Mouse (Mus musculus) kidney, embryonic 16.5 days (tissue): ENCODE results near the gene Ostf1. TPM values are rescaled to one million over a fixed set of nuclear protein-coding genes. Genes with fewer than 3 reads are reported as not detected.

Experiments
- ATAC-seq: fragments of 200-750 bp; cut with Nextera tagmentation; 2 replicates; pipeline ENCODE4 v1.8.0; 2017; ENCODE audit warnings: moderate TSS enrichment; ENCODE audit not compliant: low FRiP score, low TSS enrichment
- H3K27ac ChIP-seq: fragments of 300-500 bp; sonication (generic); 2 replicates; pipeline ENCODE4 v1.5.1; 2014; ENCODE audit warnings: low read length
- H3K27me3 ChIP-seq: fragments of 300-500 bp; sonication (generic); 2 replicates; pipeline ENCODE4 v1.6.1; 2014; ENCODE audit warnings: low read length, control low read depth, mixed read lengths; ENCODE audit not compliant: insufficient read depth
- H3K36me3 ChIP-seq: fragments of 300-500 bp; sonication (generic); 2 replicates; pipeline ENCODE4 v1.6.1; 2014; ENCODE audit warnings: low read length, control low read depth, mixed read lengths; ENCODE audit not compliant: insufficient read depth
- H3K4me1 ChIP-seq: fragments of 300-500 bp; sonication (generic); 2 replicates; pipeline ENCODE4 v1.6.1; 2014; ENCODE audit warnings: low read length, control low read depth, mixed read lengths; ENCODE audit not compliant: insufficient read depth
- H3K4me2 ChIP-seq: fragments of 300-500 bp; sonication (generic); replicated peaks from 2 replicates; pipeline ENCODE4 v1.6.1; 2014; ENCODE audit warnings: low read depth, low read length
- H3K4me3 ChIP-seq: fragments of 300-500 bp; sonication (generic); 2 replicates; pipeline ENCODE4 v1.5.1; 2014; ENCODE audit warnings: mild to moderate bottlenecking, low read length
- H3K9ac ChIP-seq: fragments of 300-500 bp; sonication (generic); replicated peaks from 2 replicates; pipeline ENCODE4 v1.6.1; 2014; ENCODE audit warnings: low read length
- H3K9me3 ChIP-seq: fragments of 300-500 bp; sonication (generic); 2 replicates; pipeline ENCODE4 v1.6.1; 2016; ENCODE audit warnings: low read length, control low read depth
- WGBS: fragments of 180-500 bp; shearing (Covaris S2); extraction: QIAGEN DNeasy Blood & Tissue Kit; methylation state at CpG from one replicate; pipeline ENCODE4 v1.1.7; 2014; 5-methylcytosine and 5-hydroxymethylcytosine counted together
- polyA plus RNA-seq: library from polyadenylated mRNA; unstranded; fragments of >200 nt; fragmentation: Nextera tagmentation; extraction: Ambion mirVana; gene quantifications from 2 replicates; pipeline ENCODE4 v1.2.1, GENCODE M21; 2015

Gene Ostf1
- polyA plus RNA-seq, 1 experiment from 2014 or later = 150 TPM

DNA sequence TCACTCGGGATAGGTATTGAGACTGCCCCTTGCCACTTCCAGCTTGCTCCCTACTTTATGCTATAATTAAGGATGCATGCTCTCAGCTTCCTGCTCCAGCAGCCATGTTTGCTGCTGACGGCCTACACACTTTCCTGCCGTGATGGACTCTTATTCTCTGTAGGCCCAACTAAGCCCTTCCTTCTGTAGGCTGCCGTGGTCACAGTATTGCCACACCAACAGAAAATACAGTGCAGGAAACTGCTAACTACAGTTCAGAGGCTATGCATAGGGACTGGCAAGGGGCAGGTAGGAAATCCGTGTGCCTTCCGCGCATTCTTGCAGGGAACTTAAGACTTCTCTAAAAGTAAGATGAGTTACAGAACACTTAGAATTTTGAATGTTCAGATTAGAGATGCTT is 17.3 kb downstream of the Ostf1 start:
- H3K36me3 ChIP-seq = no peaks in the 10 kb centered on the region
- H3K9me3 ChIP-seq = no peaks in the 10 kb centered on the region
- 81% methylated on average over 7 of the region's 7 CpGs for WGBS
- H3K27me3 ChIP-seq = no peaks in the 10 kb centered on the region
- no peak overlapping the region for H3K9ac ChIP-seq
- H3K4me3 ChIP-seq = no peak overlapping the region
- H3K4me2 ChIP-seq = no peak overlapping the region
- H3K4me1 ChIP-seq = peaks cover 22% of the 10 kb centered on the region
- peak overlapping the region; percentile 61 for H3K27ac ChIP-seq
- ATAC-seq = no peak

DNA sequence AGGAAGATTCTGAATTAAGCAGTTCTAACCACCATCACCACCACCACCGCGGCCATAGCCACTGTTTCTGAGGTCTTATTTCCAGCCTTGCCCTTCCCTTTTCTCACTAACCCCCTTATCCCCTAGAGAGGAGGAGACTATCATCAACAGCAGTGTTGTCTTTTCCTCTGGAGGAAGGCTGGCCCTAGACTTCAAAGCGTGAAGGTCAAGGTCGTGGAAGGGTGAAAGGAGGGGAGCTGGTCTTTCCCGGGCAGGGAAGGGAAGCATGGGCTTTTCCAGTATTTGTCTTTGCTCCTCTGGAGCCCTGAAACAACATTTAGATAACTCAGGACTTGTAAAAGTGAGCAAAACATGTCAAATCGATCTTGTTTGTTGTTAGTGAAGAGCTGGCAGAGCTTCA is 22.6 kb downstream of the Ostf1 start:
- Histone ChIP-seq H3K27ac (no peak overlapping the region; the same call in 1 of the 2 replicates), H3K27me3 (no peaks in the 10 kb centered on the region), H3K36me3 (no peaks in the 10 kb centered on the region), H3K9ac (no peak overlapping the region), H3K4me1 (peaks cover 26% of the 10 kb centered on the region), H3K4me3 (no peak overlapping the region), H3K9me3 (no peaks in the 10 kb centered on the region), H3K4me2 (no peak overlapping the region)
- ATAC-seq = peak; percentile 39; the same call in 1 of the 2 replicates
- WGBS = 21% methylated on average over 6 of the region's 6 CpGs

DNA sequence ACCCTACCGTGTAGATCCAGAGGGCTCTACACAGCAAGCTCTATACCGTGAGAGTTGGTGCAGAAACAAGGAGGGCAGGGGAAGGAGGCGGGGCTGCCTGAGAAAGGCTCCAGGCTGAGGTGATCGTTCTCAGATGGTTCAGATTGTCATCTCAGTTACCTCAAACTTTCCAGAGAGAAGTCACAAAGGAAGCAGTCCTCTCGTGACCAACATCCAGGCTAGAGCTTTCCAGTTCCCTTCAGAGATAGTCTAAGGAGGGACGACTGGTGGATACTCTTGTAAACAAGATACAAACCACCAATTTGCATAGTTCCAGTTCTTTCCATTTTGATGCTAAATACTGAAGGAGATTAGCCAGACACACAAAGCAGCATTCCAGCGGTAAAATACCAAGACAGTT is 23.7 kb downstream of the Ostf1 start:
- H3K9me3 ChIP-seq = no peaks in the 10 kb centered on the region
- ATAC-seq = 0 out of 2 replicates have a peak, but pooled peaks have one; percentile 37
- no peak overlapping the region for H3K9ac ChIP-seq

DNA sequence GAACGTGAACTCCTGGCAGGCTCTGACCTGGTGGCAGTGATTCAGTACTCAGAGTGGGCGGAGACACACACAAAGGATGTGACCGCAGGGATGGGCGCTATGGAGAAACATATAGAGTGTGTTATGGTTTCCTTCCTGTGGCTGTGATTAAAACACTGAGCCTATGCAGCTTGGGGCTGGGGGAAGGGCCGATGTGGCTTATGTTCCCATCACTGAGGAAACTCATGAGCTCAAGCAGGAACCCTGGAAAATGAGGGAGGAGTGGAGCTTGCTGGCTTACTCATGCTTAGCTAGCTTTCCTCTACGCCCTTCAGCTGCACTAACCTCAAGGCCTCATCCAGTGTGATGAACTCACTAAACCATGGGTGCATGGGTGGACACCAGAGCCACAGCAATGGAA is 28.6 kb downstream of the Ostf1 start:
- Histone ChIP-seq H3K27me3 (no peaks in the 10 kb centered on the region), H3K36me3 (0 out of 2 replicates have a peak, but pooled peaks cover 8% of the 10 kb centered on the region), H3K4me2 (no peak overlapping the region), H3K9ac (no peak overlapping the region), H3K4me3 (no peak overlapping the region), H3K4me1 (peaks cover 14% of the 10 kb centered on the region), H3K9me3 (no peaks in the 10 kb centered on the region), H3K27ac (peak overlapping the region; percentile 1; the same call in 1 of the 2 replicates)
- WGBS = 77% methylated on average over 6 of the region's 6 CpGs
- ATAC-seq = peak; percentile 32; the same call in 1 of the 2 replicates

More for the DNA sequence above, 23.7 kb downstream of the Ostf1 start:
- Histone ChIP-seq H3K36me3 (0 out of 2 replicates have a peak, but pooled peaks cover under 1% of the 10 kb centered on the region), H3K27ac (peak overlapping the region; percentile 37; the same call in 1 of the 2 replicates), H3K27me3 (no peaks in the 10 kb centered on the region), H3K4me3 (no peak overlapping the region), H3K4me1 (peaks cover 28% of the 10 kb centered on the region), H3K4me2 (no peak overlapping the region)
- 31% methylated on average over 7 of the region's 7 CpGs for WGBS

DNA sequence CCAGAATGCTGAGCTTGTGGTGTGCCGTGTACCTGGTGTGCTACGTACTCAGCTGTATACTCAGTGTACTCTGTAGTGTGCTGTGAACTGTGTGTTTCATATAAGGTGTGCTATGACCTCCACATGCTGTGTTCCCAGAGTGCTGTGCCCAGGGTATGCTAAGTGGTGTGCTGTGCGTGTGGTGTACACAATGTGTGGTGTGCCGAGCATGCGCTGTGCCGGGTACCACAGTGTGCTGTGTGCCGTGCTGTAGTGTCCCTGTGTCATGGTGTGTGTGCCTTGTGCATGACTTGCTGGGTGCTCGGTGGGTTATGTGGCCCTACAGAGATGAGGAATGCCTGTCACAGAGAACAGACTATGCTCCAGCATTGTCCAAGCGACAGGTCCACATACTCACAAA is 31.0 kb downstream of the Ostf1 start:
- Histone ChIP-seq H3K27ac (no peak overlapping the region), H3K9me3 (no peaks in the 10 kb centered on the region), H3K27me3 (no peaks in the 10 kb centered on the region), H3K4me2 (no peak overlapping the region), H3K4me1 (peaks cover 8% of the 10 kb centered on the region; the same call in 1 of the 2 replicates), H3K36me3 (0 out of 2 replicates have a peak, but pooled peaks cover 8% of the 10 kb centered on the region), H3K4me3 (no peak overlapping the region), H3K9ac (no peak overlapping the region)
- 96% methylated on average over 9 of the region's 9 CpGs for WGBS
- peak; percentile 28; the same call in 1 of the 2 replicates for ATAC-seq

DNA sequence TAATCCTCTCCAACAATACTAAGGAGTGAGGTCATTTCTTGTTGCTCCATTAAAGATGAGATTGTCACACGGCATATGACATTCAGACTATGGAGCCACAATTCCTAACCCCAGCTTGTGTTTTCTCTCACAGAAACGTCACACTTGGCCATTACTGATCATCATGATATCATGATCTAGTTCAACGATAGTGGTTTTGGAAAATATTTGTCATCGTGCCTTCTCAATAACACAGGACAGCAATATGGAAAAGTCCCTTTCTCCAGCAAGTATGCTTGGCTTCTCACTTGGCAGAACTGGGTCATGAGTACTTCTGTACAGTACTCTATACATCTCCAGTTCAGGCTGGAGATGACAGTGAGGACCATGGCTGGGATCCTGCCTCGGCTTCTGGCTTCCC is 32.0 kb downstream of the Ostf1 start:
- H3K4me3 ChIP-seq = no peak overlapping the region
- 0 out of 2 replicates have a peak, but pooled peaks cover 8% of the 10 kb centered on the region for H3K36me3 ChIP-seq
- no peaks in the 10 kb centered on the region for H3K9me3 ChIP-seq
- peaks cover 8% of the 10 kb centered on the region; the same call in 1 of the 2 replicates for H3K4me1 ChIP-seq
- 93% methylated on average over 5 of the region's 5 CpGs for WGBS
- no peaks in the 10 kb centered on the region for H3K27me3 ChIP-seq
- H3K9ac ChIP-seq = no peak overlapping the region
- H3K4me2 ChIP-seq = no peak overlapping the region
- no peak overlapping the region for H3K27ac ChIP-seq
- ATAC-seq = no peak

DNA sequence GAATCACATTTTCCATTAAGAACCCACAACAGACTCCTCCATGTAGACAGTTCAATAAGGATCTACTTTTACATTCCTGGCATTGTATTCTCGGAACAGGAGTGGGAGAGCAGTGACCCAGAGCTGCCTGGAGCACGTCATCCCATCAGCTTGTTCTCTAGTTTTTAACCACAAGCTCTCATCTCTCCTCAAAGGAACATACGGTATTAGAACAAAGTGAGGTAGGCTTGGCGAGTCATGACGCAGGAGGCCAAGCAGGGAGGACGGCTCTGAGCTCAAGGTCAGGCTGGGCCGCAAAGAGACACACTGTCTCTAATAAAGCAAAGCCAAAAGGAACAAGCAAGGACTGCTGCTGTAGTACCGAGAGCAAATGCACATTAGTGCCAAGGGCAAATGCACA is 32.6 kb downstream of the Ostf1 start:
- Histone ChIP-seq H3K4me2 (no peak overlapping the region), H3K36me3 (0 out of 2 replicates have a peak, but pooled peaks cover 8% of the 10 kb centered on the region), H3K9me3 (no peaks in the 10 kb centered on the region), H3K27ac (0 out of 2 replicates have a peak overlapping the region, but pooled peaks have one; percentile 10), H3K4me3 (no peak overlapping the region), H3K9ac (no peak overlapping the region), H3K4me1 (peaks cover 8% of the 10 kb centered on the region; the same call in 1 of the 2 replicates), H3K27me3 (no peaks in the 10 kb centered on the region)
- WGBS = 38% methylated on average over 8 of the region's 8 CpGs
- ATAC-seq = no peak; the same call in 1 of the 2 replicates

DNA sequence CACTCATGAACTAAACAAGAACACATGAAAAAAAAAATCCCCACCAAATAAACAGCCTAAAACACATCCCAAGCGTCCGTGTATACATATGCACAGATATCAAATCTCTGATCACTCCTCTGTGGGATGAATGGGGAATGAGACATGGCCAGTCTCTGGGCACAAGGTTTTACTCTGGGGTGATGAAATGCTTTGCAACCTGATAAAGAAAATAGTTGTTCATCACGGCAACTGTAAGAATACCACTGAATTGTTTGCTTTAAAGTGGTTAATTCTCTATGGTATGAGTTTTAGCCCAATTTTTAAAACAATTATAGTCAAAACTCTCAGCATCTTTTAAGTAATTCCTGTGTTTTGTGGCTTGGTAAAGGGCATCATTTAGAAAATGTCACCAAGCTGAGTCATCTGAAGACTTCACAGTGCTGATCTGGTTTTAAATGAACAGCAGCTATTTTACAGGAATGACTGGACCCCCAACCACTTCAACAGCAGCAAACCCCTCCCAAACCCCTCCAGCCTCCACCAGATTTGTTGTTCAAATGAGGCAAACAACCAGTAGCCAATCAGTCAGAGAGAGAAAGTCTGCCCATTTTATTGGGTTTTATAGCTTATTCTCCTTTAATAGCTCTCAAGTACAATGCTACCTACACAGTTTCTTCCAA is 33.2 kb downstream of the Ostf1 start:
- ATAC-seq = no peak
- WGBS = 82% methylated on average over 3 of the region's 3 CpGs
- H3K36me3 ChIP-seq = 0 out of 2 replicates have a peak, but pooled peaks cover 8% of the 10 kb centered on the region

DNA sequence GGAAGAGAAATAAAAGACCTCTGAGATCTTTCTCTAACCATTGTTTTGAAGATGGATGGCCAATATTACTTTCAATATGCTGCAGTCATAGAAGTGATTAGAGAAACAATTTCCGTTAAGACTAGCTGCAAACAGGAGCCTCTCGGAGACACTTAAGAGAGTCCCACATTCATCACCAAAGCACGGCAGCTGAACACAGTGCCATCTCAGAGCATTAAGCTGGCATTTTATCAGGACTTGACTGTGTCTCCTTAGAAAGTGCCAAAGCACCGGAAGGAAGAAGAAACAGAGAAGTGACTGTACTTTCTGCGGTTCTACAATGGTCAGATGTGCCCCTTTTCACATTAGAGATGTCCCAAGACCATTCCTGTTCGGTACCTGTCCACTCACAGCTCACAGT is 33.9 kb downstream of the Ostf1 start:
- no peak overlapping the region for H3K4me2 ChIP-seq
- no peak overlapping the region for H3K4me3 ChIP-seq
- H3K36me3 ChIP-seq = 0 out of 2 replicates have a peak, but pooled peaks cover 7% of the 10 kb centered on the region
- H3K9ac ChIP-seq = no peak overlapping the region
- peaks cover 16% of the 10 kb centered on the region for H3K4me1 ChIP-seq
- 86% methylated on average over 6 of the region's 6 CpGs for WGBS
- H3K27me3 ChIP-seq = no peaks in the 10 kb centered on the region
- no peak overlapping the region for H3K27ac ChIP-seq
- no peaks in the 10 kb centered on the region for H3K9me3 ChIP-seq
- no peak for ATAC-seq

More for the DNA sequence above, 33.2 kb downstream of the Ostf1 start:
- peaks cover 13% of the 10 kb centered on the region for H3K4me1 ChIP-seq
- H3K9me3 ChIP-seq = no peaks in the 10 kb centered on the region
- no peak overlapping the region for H3K4me3 ChIP-seq
- no peak overlapping the region for H3K4me2 ChIP-seq
- H3K27me3 ChIP-seq = no peaks in the 10 kb centered on the region
- H3K9ac ChIP-seq = no peak overlapping the region
- no peak overlapping the region for H3K27ac ChIP-seq

DNA sequence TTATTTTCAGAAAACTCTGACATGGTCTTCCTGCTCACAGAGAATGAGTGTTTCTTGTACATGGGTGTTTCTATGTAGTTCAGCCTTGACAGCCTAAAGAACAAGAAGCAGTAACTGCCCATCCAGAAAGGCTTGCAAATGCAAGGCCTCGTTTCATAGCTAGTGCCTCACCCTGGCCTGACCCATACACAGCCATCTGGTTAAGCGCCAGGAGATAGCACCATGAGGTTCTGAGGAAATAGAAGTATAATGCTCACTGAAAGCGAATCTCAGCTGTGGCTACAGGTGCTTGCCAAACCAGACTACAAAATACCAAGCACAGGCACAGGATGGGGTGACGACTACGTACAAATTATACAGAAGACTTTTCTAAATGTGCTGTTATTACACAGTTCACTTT is 34.7 kb downstream of the Ostf1 start:
- WGBS = 79% methylated on average over 5 of the region's 5 CpGs
- no peak overlapping the region for H3K9ac ChIP-seq
- H3K36me3 ChIP-seq = 0 out of 2 replicates have a peak, but pooled peaks cover under 1% of the 10 kb centered on the region
- H3K27me3 ChIP-seq = no peaks in the 10 kb centered on the region
- no peaks in the 10 kb centered on the region for H3K9me3 ChIP-seq
- H3K4me2 ChIP-seq = no peak overlapping the region
- H3K4me3 ChIP-seq = no peak overlapping the region
- H3K27ac ChIP-seq = no peak overlapping the region
- no peak for ATAC-seq
- H3K4me1 ChIP-seq = peaks cover 22% of the 10 kb centered on the region
